Mouse (Mus musculus): ENCODE results near the gene Kras.

The Kras gene

DNA sequence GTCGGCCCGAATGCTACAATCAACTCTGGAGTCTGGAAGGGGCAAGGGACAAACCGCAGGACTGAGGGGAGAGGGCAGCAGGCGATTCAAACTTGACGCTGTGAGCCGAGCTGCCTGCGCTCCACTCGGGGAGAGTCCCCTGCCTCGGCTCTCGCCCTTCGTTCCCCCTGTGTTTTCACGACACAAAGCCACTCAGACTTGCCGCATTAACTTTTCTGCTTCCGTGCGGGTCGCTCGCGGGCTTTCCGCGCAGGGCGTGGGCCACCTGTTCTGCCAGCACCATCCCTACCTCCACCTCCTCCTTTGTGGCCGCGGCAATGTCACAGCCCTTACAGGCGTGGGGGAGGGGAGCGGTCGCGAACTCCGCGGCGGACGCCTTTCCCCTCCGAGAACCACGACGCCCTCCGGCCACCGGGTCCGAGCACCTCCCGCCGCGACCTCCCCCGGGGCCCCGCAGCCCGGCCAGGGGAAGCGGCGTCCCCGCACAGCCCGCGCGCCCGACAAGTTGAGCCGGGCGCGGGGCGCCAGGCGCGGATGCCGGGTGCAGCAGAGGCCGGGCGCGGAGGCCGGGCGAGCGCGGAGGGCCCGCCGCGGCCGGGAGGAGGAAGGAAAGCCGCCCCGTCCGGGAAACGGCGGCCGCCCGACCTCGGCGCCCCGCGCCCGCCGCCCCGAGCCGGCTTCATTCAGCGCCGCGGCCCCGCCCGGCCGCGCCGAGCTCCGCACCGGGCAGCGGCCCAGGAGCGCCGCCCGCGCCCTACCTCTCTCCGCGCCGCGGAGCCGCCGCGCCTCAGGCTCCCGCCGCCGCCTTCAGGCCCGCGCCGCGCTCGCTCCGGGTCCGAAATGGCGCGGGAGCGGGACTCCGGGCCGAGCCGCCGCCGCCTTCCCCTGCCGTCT lies 501 bp downstream of the Kras start:
- DNase-seq (ENCODE audit: low read depth, low spot score) = no peak

GRCm38 (mm10) chr6:145247886-145248285 lies 2.2 kb downstream of the Kras start:
- no peak for DNase-seq (ENCODE audit: low read depth, low spot score)

GRCm38 (mm10) chr6:145246841-145247240 lies 3.2 kb downstream of the Kras start:
- no peak for DNase-seq (ENCODE audit: low read depth, low spot score)

GRCm38 (mm10) chr6:145242521-145242920 lies 7.5 kb downstream of the Kras start:
- no peak for DNase-seq (ENCODE audit: low read depth, low spot score)

DNA sequence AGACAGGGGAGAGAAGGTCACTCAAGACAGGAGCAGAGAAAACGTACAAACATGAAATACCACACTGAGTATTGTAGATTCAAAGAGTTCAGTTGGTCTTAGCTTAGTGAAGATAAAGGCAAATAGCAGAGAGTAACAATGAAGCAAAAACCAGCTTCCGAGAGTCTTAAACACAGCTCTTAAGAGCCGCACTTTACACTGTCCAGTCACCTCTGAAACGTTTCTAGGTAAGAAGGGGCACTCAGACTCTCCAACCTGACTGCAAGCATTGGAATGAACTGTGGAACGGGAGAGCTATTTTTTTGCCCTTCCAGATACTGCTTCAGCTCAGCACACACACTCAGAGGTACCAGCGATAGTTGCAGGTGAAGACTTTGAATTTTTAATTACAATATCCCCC lies 9.8 kb downstream of the Kras start:
- no peak for DNase-seq (ENCODE audit: low read depth, low spot score)

- no peak for DNase-seq (ENCODE audit: low read depth, low spot score)
These were observed 12.9 kb downstream of the Kras start for GRCm38 (mm10) chr6:145237148-145237547.

DNA sequence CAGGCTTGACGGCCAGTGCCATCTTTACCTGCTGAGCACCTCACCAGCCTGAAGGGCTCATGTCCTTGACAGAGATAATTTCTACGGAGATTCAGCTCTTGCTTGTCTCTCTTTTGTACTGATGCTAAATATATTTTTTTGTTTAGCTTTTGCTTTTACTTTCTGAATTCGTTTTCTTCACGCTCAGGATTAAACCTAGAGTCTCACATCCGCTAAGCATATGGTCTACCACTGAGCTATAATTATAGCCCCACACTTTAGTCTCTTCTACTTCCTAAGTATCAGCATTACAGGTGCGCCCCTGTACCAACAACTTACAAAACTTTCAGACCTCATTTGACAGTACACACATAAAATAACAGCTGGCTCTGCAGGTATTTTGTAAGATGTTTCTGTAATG lies 14.7 kb downstream of the Kras start:
- no peak for DNase-seq (ENCODE audit: low read depth, low spot score)

GRCm38 (mm10) chr6:145234391-145234790 lies 15.6 kb downstream of the Kras start:
- DNase-seq (ENCODE audit: low read depth, low spot score) = no peak

GRCm38 (mm10) chr6:145226296-145226695 lies 23.7 kb downstream of the Kras start:
- no peak for DNase-seq (ENCODE audit: low read depth, low spot score)

DNA sequence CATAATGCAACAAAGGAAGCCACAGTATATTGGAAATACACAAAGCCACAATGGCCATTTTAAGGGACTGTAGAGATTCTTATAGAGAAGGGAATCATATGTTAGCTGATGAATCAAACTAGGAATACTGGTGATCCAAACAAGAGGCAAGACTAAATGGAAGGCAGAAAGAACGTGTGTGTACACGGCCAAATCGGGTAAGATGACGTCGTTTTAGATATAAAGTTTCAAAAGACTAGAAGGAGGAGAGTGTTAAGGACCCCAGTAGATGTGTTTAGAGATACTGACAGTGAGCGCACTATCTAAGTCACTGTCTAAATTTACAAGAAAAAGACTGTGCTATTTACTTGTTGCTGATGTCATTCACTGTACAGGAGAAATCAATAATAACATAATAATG lies 25.8 kb downstream of the Kras start:
- no peak for DNase-seq (ENCODE audit: low read depth, low spot score)

DNA sequence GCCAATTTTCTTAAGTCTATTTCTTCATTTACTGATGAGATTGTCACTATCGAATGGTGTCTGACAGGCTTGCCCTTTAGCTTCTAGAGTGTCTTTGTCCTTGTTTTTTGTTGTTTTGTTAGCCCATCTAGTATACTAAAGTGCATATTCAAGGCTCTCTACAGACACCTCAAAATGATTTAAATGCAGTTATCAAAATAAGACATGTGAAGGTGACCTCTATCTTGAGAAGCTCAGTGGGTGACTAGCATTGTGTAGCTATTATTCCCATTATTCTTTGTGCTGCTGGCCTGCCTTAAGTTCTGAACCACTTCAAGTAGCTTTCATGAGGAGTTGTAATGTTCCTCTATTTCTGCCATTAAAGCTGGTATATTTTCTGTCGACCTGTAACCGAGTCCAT lies 34.2 kb downstream of the Kras start:
- DNase-seq (ENCODE audit: low read depth, low spot score) = no peak

DNA sequence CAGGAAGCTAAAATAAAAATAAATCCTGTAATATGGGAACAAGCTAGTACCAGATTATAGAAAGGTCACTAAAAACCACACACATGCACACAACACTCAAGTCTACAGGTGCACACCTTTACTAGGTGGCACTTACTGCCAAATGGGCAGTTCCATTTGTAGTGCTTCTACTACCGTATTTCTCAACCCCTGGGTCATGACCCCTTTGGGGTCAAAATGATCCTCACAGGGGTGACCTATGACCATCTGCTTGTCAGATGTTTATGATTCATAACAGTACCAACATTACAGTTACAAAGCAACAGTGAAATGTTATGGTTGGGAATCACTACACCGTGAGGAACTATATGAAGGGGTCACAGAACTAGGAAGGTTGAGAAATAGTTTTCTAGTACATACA lies 36.1 kb downstream of the Kras start:
- no peak for DNase-seq (ENCODE audit: low read depth, low spot score)

GRCm38 (mm10) chr6:145211376-145212305 lies 38.4 kb downstream of the Kras start:
- DNase-seq (ENCODE audit: low read depth, low spot score) = no peak

GRCm38 (mm10) chr6:145210816-145211338 lies 39.2 kb downstream of the Kras start, which contains the start of the genes Casc1 and Etfrf1:
Casc1 (minus strand) TSS chr6:145211005.
Etfrf1 (plus strand) TSS chr6:145211134.
- DNase-seq (ENCODE audit: low read depth, low spot score) = peak; percentile 100

GRCm38 (mm10) chr6:145210056-145210680 lies 39.9 kb downstream of the Kras start:
- peak; percentile 23 for DNase-seq (ENCODE audit: low read depth, low spot score)

DNA sequence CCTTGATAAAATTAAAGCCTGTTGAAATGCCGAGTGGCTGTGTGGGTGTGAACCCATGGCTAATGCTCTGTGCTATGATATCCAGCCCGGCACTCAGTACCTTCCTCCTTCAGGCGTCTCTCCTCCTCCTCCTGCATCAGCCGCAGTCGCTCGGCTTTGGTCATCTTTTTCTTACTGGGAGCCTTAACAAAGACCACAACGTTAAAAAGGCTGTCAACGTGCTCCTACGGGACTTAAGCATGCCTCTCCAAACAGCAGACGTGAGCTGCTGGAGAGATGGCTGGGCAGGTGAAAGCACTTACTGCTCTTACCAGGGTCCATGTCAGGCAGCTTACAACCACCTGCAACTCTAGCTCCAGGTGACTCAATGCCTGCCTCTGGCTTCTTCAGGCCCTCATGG lies 44.9 kb downstream of the Kras start:
- DNase-seq (ENCODE audit: low read depth, low spot score) = no peak

- no peak for DNase-seq (ENCODE audit: low read depth, low spot score)
These were observed 45.6 kb downstream of the Kras start for GRCm38 (mm10) chr6:145204440-145204839.

DNA sequence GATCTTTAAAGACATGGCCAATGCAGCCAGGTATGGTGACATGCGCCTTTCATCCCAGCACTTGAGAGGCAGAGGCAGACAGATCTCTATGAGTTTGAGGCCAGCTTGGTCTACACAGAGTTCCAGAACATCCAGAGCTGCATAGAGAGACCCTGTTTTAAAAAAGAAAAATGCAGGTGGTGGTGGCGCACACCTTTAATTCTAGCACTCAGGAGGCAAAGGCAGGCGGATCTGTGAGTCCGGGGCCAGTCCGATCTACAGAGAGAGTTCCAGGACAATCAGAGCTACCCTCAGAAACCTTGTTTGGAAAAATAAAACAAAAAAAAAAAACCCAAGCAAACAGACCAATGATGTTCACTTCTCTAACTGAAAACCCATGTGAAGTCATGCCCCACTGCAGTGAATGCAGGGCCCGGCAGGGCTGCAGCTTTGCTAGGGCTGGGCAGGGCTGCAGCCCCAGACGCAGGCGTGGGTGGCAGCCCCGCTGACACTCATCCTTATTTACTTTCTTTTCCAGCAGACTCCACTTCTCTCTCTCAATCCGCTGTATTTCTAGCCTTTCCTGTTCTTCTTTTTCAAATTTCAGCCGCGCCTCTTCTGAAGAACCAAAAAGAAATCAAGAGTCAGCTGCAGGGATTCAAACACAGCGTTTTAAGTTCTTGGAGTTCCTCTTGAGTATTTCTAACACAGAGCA lies 47.5 kb downstream of the Kras start:
- DNase-seq (ENCODE audit: low read depth, low spot score) = no peak

- DNase-seq (ENCODE audit: low read depth, low spot score) = no peak
These were observed 51.9 kb downstream of the Kras start for GRCm38 (mm10) chr6:145197949-145198686.

GRCm38 (mm10) chr6:145193446-145193845 lies 56.6 kb downstream of the Kras start:
- DNase-seq (ENCODE audit: low read depth, low spot score) = no peak

All from skeletal muscle tissue, adult 2 months (tissue).